Mouse (Mus musculus) embryo, embryonic 11.5 days (tissue): ENCODE measurements at regions not wholly inside any gene's neighbourhood (a gene's known extent, or its start where the extent isn't known, plus 50 kb on each side); places are given as distances from the start of the nearest gene placed in this dataset.

ENCODE experiments used
- DNase-seq: peaks from one replicate; pipeline ENCODE4 v3.0.0-alpha.2; 2012; ENCODE audit warnings: low read depth, low spot score

- DNase-seq, result no peak
These were observed 86.4 kb upstream of the Ccn6 start for GRCm38 (mm10) chr10:39250039-39250438.

DNA sequence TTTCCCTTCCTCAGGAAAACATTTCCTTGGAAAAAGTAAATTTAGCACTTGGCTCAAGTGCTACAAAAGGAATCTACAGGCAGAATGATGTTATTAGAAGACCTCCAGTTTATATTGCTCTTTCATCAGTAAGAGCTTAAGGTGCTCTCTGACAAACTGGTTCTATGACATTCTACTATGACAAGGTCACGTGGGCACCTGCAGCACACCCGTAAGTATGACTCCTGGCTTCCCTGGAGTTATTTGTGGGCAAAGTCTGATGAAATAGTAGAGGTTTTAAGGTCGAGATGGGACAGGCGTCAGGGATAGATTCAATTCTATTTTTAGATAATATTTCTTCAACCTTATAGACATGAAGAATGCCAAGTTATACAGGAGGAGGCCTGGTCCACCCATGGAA lies 84.9 kb upstream of the Ccn6 start:
- DNase-seq, result no peak

DNA sequence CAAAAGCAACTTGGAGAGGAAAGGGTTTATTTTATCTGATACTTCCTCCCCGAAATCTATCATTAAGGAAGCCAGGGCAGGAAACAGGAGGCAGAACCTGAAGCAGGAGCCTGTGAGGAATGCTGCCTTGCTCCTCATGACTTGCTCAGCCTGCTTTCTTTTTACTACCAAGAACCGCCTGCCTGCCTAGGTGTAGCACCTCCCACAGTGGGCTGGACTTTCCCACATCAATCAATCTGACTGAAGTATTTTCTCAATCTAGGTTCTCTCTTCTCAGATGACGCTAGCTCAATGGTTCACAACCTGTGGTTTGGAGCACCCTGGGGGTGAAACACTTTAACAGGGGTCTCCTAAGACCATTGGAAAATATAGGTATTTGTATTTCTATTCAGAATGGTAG lies 83.4 kb upstream of the Ccn6 start:
- no peak for DNase-seq

- no peak for DNase-seq
These were observed 81.5 kb upstream of the Ccn6 start for GRCm38 (mm10) chr10:39245141-39245540.

DNA sequence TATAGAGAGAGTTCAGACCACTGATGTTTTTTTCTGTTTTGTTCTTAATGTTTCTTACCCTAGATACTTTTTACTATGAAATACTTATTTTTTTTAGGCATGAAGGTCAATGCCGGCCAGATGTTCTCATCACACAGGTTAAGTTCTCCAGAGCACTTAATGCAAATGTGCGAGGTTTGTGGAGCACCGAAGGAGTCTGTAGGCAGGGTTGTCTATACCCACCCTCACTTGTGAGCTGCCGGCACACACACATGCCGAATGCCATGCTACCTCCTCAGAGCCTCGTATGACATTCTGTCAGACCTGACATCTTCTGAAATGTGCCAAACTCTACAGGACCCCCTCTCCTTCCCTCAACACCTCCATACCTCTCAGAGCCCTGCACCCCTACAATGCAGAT lies 80.5 kb upstream of the Ccn6 start:
- DNase-seq, result no peak

DNA sequence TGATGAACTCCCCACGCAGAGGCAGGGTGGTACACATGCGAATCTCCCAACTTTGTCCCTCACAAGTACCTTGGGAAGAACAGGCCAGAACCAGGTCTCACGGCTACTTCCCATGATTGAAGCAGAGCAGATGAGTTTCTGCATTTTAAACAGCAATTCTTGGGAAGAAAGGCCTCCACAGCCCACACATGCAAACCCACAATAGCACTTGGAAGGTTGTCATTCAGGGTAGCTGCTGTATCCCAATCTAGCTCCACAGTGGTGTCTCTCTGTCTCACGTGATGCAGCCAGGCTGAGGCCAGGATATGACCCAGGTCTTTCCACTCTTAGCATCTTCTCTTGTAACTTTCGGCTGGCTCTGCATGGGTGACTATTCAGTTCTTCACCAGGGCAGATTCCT lies 78.8 kb upstream of the Ccn6 start:
- no peak for DNase-seq

- no peak for DNase-seq
These were observed 78.3 kb upstream of the Ccn6 start for GRCm38 (mm10) chr10:39241922-39242321.

DNA sequence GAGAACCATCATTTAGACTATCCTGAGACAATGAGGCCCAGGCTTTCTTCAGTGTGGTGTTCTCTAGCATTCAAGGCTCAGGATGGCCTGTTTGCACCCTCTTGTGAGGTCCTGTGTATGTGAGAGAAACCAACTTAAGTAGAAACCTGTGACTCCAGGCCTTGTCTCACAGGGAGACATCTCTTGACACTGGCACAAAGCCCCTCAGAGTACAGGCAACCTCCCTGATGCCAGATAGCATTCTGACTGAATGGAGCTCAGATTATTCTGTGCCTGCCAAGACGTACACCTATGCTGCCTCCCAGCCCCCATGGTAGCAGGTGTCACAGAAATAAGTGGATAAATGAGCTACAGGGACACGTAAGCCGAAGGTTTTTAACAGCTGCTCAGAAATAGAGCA lies 77.9 kb upstream of the Ccn6 start:
- no peak for DNase-seq

DNA sequence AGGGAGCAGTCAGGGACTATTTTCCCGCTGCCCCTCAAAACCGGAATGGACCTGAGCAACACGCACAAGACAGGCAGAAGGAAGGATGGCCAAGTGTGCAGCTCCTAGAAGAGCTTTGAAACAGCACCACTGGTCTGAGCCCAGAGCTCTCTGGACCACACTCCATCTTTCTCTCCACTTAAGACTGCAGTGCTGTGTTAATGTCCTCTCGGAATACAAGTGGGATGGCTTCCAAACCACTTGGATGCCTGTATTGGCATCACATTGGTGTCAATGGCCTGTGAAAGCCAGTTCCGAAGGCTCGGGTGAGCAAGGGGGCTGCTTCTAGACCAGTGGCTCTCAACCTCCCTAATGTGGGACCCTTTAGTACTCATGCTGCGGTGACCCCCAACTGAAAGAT lies 77.4 kb upstream of the Ccn6 start:
- no peak for DNase-seq

DNA sequence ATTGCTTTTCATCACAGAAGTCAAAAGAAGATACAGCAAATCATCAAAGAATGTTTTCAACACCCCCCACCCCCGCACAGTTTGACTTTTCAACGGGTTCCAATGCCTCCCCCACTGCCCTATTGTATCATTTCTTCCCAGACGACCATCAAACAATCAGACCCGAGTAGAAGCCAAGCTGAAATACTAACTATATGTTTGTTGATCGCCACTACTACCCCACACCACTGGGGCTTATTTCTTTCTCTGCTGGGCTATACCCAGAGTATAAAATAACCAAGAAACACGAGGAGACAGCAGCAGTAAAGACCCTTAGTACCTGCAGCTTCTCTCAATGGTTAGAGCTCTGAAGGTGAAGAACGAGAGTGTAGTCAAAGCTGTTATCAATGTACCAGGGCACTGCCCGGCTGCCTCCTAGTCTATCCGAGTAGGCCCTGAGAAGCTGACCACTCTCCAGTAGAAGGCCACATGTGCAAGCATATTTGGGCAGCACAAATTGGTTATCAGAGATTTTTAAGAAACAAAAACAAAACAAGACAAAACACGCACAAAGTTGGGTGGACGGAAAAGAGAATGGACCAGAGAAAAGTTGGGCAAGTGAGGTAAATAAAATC lies 76.7 kb upstream of the Ccn6 start:
- no peak for DNase-seq

DNA sequence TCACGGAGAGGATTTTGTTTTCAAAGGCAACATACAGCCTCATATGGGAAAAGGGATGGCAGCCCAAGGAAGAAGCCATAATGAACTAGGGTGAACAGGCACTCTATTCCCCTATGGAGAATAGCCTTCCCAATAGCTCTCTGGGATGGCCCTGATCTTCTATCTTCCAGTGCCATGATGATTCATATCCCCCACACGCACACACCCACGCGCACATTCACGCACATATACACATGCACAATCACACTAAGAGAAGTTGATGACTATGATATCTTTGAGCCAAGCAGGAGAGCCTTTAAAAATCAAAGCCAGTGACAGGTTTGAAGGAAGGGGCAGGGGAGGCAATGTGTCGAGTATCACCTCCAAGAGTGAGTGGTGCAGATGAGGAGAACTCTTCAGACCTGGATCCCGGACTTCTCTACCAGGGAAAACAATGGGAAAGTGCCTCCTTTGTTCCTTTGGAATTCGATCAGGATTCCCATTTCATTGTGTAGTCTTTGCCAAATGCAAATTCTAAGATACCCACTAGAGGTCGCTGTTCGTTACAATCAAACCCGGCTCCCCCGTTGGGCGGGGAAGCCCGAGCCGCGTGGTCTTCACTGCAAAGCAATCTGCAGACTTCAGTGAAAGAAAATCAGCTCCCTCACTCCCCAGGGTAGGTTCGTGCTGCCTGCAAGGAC lies 76.0 kb upstream of the Ccn6 start:
- DNase-seq, result peak; percentile 85

- no peak for DNase-seq
These were observed 75.0 kb upstream of the Ccn6 start for GRCm38 (mm10) chr10:39238596-39238995.

DNA sequence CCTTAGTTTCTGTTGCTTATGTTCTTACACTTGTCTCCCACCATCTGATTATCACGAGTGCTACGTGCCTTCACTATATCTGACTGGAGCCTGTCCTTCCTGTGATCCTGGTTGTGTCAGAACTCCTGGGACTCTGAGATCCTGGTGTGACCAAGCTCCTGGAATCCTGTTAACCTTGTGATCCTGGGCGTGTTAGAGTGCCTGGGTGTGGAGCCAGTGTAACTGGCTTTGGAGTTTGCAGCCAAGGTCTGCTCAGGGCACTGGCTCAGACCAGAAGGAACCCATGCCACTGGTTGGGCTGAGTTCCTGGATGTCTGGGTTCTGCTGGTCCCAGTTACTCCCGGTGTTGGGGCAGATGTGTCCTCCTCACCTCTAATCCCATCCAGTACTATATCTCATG lies 74.0 kb upstream of the Ccn6 start:
- no peak for DNase-seq

DNA sequence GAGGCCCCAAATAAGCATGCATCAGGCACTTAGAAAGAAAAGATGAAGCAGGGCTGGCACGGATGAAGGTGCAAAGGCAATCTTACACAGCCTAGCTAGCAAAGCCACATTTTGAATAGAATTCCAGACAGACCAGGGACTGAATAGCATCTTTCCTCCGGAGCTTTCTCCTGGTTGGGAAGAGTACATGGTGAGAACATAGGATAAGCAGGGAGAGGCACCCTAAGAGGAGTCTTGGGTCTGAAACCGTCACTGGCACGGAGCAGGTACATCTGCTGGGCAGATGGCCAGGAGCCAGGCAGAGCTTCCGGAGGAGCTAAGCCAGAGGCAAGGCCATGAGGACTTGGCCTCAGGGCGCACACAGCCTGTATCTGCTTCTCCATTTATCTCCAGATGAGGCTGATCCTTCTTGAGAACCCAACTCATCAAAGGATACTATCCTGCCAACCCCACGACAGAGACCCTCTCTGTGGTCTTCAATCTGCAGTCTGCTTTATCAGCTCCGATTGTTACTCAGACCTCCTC lies 70.4 kb upstream of the Ccn6 start:
- no peak for DNase-seq

GRCm38 (mm10) chr10:39233191-39233590 lies 69.6 kb upstream of the Ccn6 start:
- no peak for DNase-seq

DNA sequence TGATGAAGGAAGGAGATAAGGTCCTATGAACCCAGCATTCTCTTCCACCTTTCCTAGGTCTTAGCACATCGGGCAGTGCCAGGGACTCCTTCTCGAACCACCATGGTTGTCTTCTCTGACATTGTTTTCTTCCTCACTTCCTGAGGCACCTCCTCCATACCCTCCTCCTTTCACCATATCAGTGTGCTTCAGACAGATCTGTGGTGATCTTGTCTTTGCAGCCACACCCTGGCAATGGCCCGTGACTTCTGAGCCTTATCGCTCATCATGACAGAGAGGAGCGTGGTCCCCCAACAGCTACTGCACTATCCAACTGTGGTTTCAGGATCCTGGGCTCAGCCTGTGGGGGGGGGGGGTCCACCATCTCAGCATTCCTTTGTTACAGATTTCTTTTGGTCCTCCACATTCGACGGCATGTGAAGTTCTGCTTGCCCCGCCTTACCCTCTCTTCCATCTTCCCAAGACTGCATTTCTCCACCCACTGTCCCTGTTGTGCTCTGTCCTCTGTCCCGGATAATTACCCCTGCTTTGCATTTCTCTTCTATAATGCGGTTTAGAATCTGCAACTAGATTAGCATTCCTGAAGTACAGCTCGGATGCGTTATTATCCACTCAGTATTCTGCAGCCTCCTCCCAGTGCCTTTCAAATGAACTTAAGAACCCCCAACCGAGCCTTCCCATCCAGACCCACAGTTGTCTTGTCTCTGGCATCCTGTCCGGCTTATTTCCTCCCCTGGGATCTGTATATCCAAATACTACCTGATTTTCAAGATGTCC lies 67.2 kb upstream of the Ccn6 start:
- DNase-seq, result no peak

DNA sequence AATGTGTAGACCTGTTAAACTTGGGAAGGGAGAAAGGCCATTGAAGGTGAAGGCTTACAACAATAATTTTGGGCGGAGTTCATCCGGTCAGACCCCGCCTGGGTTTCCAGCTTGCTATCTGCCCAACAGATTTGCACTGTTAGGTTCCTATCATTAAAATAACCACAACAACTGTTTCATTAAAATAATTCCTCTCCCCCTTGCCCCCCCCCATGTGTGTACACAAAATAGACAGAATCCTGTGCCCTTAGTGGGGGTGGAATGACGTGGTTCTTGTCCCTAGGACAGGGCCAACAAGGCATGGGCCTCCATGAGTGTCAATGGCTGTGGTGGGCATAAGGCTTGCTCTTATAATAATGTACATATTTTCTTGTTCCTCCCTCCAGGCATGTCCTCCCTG lies 65.6 kb upstream of the Ccn6 start:
- DNase-seq, result no peak

DNA sequence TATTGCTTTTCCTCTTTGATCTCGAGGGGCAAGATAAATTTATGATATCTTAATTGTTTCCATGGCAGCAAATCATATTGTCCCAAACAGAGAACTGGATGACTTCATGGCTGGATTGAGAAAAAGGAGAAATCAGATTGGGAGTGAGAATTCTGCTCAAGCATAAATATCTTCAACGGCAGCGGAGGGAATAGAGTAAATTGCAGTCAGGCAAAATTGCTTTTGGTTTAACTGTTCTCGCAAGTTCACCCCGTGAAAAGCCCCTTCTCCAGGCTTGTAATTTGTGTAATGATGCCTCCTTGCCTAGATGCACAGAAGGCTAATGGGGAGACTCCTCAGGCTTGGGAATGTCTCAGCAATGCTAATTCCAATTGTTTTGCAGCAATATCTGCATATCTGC lies 64.4 kb upstream of the Ccn6 start:
- DNase-seq, result no peak

DNA sequence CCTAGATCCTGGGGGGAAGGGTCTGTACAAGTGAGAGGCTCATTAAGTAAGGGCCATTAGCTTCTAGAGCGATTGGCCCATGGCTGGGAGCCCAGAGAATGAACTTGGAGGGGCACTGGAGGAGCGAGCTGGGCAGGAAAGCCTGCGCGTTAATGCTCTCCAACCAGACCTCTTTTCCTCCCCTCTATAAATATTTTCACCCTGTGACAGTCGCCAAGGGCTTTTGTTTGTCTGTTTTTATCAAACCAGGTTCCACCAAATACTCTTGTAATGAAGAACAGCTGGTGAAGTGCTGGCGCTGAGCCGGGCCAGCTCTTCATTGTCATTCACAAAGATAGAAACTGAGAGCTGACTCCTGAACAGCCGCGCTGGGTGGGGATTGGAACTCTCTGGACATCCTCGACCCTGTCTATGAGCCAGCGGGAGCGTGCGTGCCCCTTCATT lies 63.9 kb upstream of the Ccn6 start:
- no peak for DNase-seq

DNA sequence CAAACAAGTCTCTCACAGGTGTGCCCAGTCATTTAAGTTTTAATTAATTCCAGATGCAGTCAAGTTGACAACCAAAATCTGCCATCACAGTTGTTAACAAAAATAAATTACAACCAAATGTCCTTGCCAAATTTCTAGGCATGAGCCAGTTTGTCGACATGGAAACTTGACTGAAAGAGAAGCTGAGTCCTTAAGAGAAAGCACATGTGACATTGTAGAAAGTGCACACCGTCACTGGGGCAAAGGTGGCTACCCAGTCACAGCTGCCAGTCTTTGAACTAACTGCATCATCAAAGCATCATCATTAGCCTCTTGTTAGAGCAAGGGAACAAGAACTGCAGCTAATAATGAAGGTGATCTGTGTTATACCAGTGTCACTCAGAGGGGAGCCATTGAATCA lies 62.9 kb upstream of the Ccn6 start:
- no peak for DNase-seq

DNA sequence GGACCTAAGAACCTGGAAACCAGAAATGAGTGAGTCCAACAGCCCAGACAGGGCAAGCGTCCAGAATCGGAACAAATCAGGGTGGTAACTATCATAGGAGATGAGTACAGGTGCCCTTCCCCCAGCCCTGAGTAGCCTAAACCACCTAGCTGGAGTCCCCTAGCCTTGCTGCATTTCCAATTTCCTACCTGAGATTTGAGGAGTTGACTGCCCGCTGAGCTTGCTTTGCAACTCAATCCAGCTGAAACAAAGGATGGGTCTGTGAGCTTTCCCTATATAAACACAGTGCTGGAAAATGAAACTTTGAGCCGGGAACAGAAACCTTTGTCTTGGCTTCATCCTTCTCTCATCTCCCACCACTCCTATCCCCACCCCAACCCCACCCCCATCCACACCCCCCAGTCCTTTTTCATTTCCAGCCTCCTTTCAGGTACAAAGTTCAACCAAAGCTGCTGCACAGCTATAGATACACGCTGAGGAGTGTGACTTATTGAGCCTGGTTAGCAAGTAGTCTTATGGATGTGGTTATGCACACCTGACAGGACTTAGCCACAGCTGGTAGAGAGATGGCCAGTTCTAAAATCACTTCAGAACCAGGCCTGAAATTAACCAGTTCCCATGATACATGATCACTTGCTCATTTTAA lies 61.0 kb upstream of the Ccn6 start:
- no peak for DNase-seq

- no peak for DNase-seq
These were observed 57.4 kb upstream of the Ccn6 start for GRCm38 (mm10) chr10:39221028-39221427.
